Mouse (Mus musculus): ENCODE measurements around the gene Bgn.
"Not testable (repeated sequence)": the region's sequence is repeated elsewhere in the genome, so short reads cannot be mapped to it uniquely, and the experiment has no call there.

GRCm38 (mm10) chrX:73493567-73493966 lies 10.2 kb downstream of the Bgn start:
- TF ChIP-seq POU5F1, NANOG (IDR thresholded peaks at IDR 0.05; ENCODE audit: borderline replicate concordance, low read length): not testable (repeated sequence)
- TF ChIP-seq CTCF (conservative IDR thresholded peaks at IDR 0.05; ENCODE audit: low read length) = peak; percentile 24; the same call in 1 of the 2 replicates
